Mouse (Mus musculus): Measurements from ENCODE around the gene Fcgr2b.
A peak's percentile ranks its signal among the peaks of the same experiment; 100 is the strongest.

- TF ChIP-seq GABPA (IDR thresholded peaks at IDR 0.05; ENCODE audit: low read depth, low read length): peak; percentile 81
- TF ChIP-seq RCOR1 (IDR thresholded peaks at IDR 0.05; ENCODE audit: low read depth, low read length): peak; percentile 53; the same call in 1 of the 2 replicates
- TF ChIP-seq BHLHE40 (IDR thresholded peaks at IDR 0.05; ENCODE audit: borderline replicate concordance, low read depth, low read length): no peak
- TF ChIP-seq CTCF (IDR thresholded peaks at IDR 0.05 in 2 of 3, conservative IDR thresholded peaks at IDR 0.05 in 1 of 3; ENCODE audit: control insufficient read depth in 1 of 3, insufficient read depth in 1 of 3, low read depth in 2 of 3, low read length in 3 of 3, poor library complexity in 1 of 3, severe bottlenecking in 1 of 3): no peak
- no peak for TF ChIP-seq ZNF384 (IDR thresholded peaks at IDR 0.05; ENCODE audit: low read depth, low read length)
- peak; percentile 68; the same call in 1 of the 2 replicates for TF ChIP-seq MAFK (IDR thresholded peaks at IDR 0.05; ENCODE audit: borderline replicate concordance, low read depth, low read length)
- no peak for TF ChIP-seq KAT2A (conservative IDR thresholded peaks at IDR 0.05; ENCODE audit: low read depth, low read length)
- TF ChIP-seq ZC3H11A (IDR thresholded peaks at IDR 0.05; ENCODE audit: low read depth, low read length): no peak
- TF ChIP-seq TAL1 (IDR thresholded peaks at IDR 0.05; ENCODE audit: low read length): peak; percentile 50
- no peak for TF ChIP-seq MAX (IDR thresholded peaks at IDR 0.05; ENCODE audit: low read length)
- no peak for TF ChIP-seq POLR2A (IDR thresholded peaks at IDR 0.05; ENCODE audit: control insufficient read depth in 1 of 2, insufficient read depth in 1 of 2, low read depth in 1 of 2, low read length in 2 of 2, poor library complexity in 1 of 2)
- TF ChIP-seq ETS1 (IDR thresholded peaks at IDR 0.05; ENCODE audit: low read depth, low read length): peak; percentile 76
Observed at GRCm38 (mm10) chr1:170950772-170951171, 25.6 kb downstream of the Fcgr2b start.

Data from MEL (cell line).